Mouse (Mus musculus) ES-E14 (cell line): ENCODE results near the gene Klhl32. TPM values are rescaled to one million over a fixed set of nuclear protein-coding genes. Genes with fewer than 3 reads are reported as not detected.
A peak's percentile ranks its signal among the peaks of the same experiment; 100 is the strongest.

Experiments
- DNase-seq: peaks from one replicate; pipeline ENCODE4 v3.0.0-alpha.2; 2013; ENCODE audit warnings: low read depth, low spot score
- H3K27ac ChIP-seq: 2 replicates; pipeline ENCODE4 v1.5.1; 2012; ENCODE audit warnings: low read depth, mild to moderate bottlenecking, low read length, moderate library complexity, mixed read lengths; ENCODE audit not compliant: poor library complexity, insufficient read depth, severe bottlenecking
- H3K36me3 ChIP-seq: 2 replicates; pipeline ENCODE4 v1.6.1; 2012; ENCODE audit warnings: mild to moderate bottlenecking, low read length, moderate library complexity, mixed read lengths; ENCODE audit not compliant: control insufficient read depth, poor library complexity, insufficient read depth, severe bottlenecking
- H3K4me1 ChIP-seq, 2 experiments: fragments of 150-350 bp in 1 of 2; sonication (generic) in 1 of 2; 2 replicates each; pipeline ENCODE4 v1.6.1; 2012; ENCODE audit warnings: low read length in 2 of 2, mild to moderate bottlenecking in 1 of 2, mixed read lengths in 1 of 2; ENCODE audit not compliant: control insufficient read depth in 2 of 2, insufficient read depth in 2 of 2, poor library complexity in 1 of 2
- H3K4me3 ChIP-seq, 2 experiments: fragments of 150-350 bp in 1 of 2; sonication (generic) in 1 of 2; 2 replicates each; pipeline ENCODE4 v1.5.1; 2012; ENCODE audit warnings: low read length in 2 of 2, low read depth in 1 of 2, mild to moderate bottlenecking in 1 of 2, mixed read lengths in 1 of 2; ENCODE audit not compliant: insufficient read depth in 1 of 2, poor library complexity in 1 of 2, severe bottlenecking in 1 of 2
- H3K9ac ChIP-seq: 2 replicates; pipeline ENCODE4 v1.6.1; 2012; ENCODE audit warnings: low read depth, mild to moderate bottlenecking, low read length, mixed read lengths; ENCODE audit not compliant: poor library complexity, insufficient read depth, severe bottlenecking
- H3K9me3 ChIP-seq: fragments of 150-350 bp; sonication (generic); 2 replicates; pipeline ENCODE4 v1.6.1; 2012; ENCODE audit warnings: low read depth, mild to moderate bottlenecking, low read length; ENCODE audit not compliant: control insufficient read depth, insufficient read depth
- CHD2 ChIP-seq: IDR thresholded peaks from 2 replicates; pipeline ENCODE4 v1.6.1; 2014; ENCODE audit warnings: mild to moderate bottlenecking, low read depth, low read length, inconsistent platforms
- HCFC1 ChIP-seq: IDR thresholded peaks from 2 replicates; pipeline ENCODE4 v1.6.1; 2012; ENCODE audit warnings: low read length, inconsistent platforms, borderline replicate concordance; ENCODE audit not compliant: insufficient read depth
- MAFK ChIP-seq: IDR thresholded peaks from 2 replicates; pipeline ENCODE4 v1.6.1; 2014; ENCODE audit warnings: mild to moderate bottlenecking, low read depth, low read length, inconsistent platforms; ENCODE audit not compliant: insufficient read depth
- ZC3H11A ChIP-seq: IDR thresholded peaks from 2 replicates; pipeline ENCODE4 v1.6.1; 2012; ENCODE audit warnings: low read depth, mild to moderate bottlenecking, inconsistent platforms, low read length, borderline replicate concordance
- ZNF384 ChIP-seq: IDR thresholded peaks from 2 replicates; pipeline ENCODE4 v1.6.1; 2012; ENCODE audit warnings: low read depth, low read length, inconsistent platforms
- in situ Hi-C, 2 experiments: fragments of 600-800 bp; cut with MboI; formaldehyde crosslinking; loops; one replicate each; pipeline ENCODE4 v1.15.1; 2025; ENCODE audit warnings: low sequenced_read_pairs in 2 of 2, inconsistent platforms in 1 of 2; ENCODE audit not compliant: unreplicated experiment in 2 of 2
- total RNA-seq: library from RNA; depleted of rRNA; stranded (reverse); fragments of 300-350 nt; gene quantifications from 2 replicates; pipeline ENCODE4 v1.2.3, GENCODE M21; 2012

Gene Klhl32
- total RNA-seq, 1 experiment = 0.49 TPM

DNA sequence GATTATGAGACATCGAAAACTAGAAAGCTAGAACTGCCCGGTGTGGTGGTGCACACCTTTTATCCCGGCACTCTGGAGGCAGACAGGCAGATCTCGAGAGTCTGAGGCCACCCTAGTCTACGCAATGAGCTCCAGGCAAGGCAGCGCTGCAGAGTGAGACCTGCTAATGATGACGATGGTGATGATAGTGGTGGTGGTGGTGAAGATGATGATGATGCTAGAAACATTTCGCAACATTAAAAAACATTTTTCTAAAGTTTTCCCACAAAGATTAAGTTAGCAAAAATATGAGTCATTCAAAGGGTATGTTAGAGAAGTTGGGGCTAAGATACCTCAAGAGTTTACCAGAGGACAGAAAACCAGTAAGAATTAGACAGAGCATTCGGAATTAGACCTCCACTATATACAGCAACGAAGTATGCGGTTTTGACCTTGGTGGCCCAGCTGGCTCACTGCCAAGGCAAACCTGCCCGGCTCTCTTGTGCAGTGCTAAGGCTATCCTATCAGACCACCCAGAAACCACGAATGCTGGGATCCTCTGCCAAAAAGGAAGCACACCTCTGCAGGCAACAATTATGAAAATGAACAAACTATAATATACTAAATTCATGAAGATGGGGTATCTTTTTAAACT, 224.9 kb downstream of the Klhl32 start:
- no peak for DNase-seq
- in situ Hi-C loops = no loop called here
- no peak for TF ChIP-seq MAFK
- no peak for TF ChIP-seq ZNF384
- no peak for TF ChIP-seq HCFC1
- no peak for TF ChIP-seq ZC3H11A
- TF ChIP-seq CHD2 = no peak

DNA sequence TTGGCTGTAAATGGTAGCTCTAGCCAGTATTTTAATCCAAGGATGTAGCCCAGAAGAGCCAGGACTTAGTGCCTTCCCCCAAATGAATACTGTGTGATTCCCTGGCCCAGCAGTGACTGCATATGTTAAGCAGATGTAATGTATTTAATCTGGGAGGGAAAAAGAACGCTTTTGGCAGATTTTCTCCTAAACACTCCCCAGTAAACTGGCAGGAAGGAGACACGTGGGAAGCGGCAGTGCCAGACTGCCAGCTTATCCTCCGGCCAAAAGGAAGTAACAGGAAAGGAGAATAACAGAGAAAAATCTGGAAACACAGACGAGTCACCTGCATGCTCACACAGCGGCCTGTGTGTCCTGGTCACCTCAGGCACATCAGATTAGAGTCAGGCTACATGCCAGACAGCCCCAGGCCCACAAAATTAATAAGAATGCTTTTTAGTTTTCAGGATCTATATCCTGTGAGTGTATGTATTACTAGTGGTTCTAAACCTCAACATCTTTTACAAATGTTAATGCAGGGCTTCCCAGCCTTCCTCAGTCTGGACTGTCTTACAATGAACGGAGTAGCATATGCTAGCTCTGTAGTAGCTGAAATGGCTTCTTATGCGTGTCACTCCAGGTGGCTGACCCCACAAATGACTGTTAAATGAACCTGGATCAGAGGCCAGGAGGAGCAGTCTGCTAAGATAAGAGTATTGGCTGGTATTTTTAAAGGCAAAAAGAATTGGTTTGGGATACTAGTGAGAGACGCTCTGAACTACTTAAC, 229.3 kb downstream of the Klhl32 start:
- no peaks in the 10 kb centered on the region; the same call in 1 of the 2 replicates for H3K36me3 ChIP-seq
- H3K4me1 ChIP-seq = no peaks in the 10 kb centered on the region; a peak in 1 of 4 replicates
- no peak overlapping the region for H3K4me3 ChIP-seq
- H3K9me3 ChIP-seq = no peaks in the 10 kb centered on the region
- H3K9ac ChIP-seq = no peak overlapping the region
- no peak for DNase-seq
- TF ChIP-seq HCFC1 = no peak
- in situ Hi-C loops = no loop called here
- H3K27ac ChIP-seq = no peak overlapping the region

More for the DNA sequence above, 224.9 kb downstream of the Klhl32 start:
- Histone ChIP-seq H3K27ac (no peak overlapping the region), H3K9me3 (no peaks in the 10 kb centered on the region), H3K4me1 (no peaks in the 10 kb centered on the region), H3K36me3 (no peaks in the 10 kb centered on the region), H3K9ac (no peak overlapping the region), H3K4me3 (no peak overlapping the region)

DNA sequence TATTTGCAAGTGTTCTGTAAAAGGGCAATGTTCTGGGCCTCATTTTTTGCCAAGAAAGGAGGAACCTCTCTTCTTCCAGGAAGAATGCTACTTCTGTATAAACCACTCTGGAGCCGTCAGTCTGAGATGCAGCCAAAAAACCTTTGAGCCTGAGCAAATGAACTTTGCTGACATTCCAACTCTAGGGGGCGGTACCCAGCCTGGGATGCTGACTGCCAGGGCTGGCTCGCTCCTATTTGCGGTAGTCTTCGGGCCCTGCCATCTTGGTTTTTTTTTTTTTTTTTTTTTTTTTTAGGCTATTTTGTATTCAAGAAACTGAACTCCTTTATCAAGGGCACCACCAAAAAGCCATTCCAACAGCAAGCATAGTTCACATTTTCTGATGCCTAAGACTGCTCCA, 230.5 kb downstream of the Klhl32 start:
- Histone ChIP-seq H3K4me1 (no peaks in the 10 kb centered on the region; a peak in 1 of 4 replicates), H3K36me3 (no peaks in the 10 kb centered on the region; the same call in 1 of the 2 replicates), H3K4me3 (no peak overlapping the region), H3K27ac (no peak overlapping the region), H3K9ac (no peak overlapping the region), H3K9me3 (no peaks in the 10 kb centered on the region)
- in situ Hi-C loops = no loop called here
- DNase-seq = peak; percentile 17
- peak; percentile 90 for TF ChIP-seq ZNF384
- TF ChIP-seq CHD2 = no peak

DNA sequence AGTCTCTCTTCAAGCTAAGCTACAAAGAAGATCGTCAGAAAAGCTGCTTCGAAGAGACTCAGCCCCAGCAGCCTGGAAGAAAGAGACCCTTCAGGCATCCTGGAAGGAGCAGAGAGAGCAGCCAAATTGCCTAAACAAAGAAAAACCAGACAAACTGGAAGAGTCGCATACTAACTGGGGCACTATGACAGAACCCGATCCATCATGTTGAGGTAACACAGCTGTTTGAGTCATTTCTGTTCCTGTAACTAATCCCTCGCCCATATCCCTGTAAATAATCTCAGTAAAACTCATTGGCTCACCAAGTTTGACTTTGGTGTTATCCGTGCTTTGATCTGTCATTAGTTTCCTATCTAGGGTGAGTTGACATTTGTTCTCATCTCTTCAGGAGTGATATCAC, 230.9 kb downstream of the Klhl32 start:
- Histone ChIP-seq H3K4me1 (no peaks in the 10 kb centered on the region; a peak in 1 of 4 replicates), H3K36me3 (no peaks in the 10 kb centered on the region; the same call in 1 of the 2 replicates), H3K9ac (no peak overlapping the region), H3K4me3 (no peak overlapping the region), H3K27ac (no peak overlapping the region), H3K9me3 (no peaks in the 10 kb centered on the region)
- DNase-seq = no peak
- TF ChIP-seq ZC3H11A = no peak
- no peak for TF ChIP-seq MAFK
- no peak for TF ChIP-seq HCFC1
- no peak for TF ChIP-seq ZNF384
- TF ChIP-seq CHD2 = no peak
- in situ Hi-C loops = no loop called here

DNA sequence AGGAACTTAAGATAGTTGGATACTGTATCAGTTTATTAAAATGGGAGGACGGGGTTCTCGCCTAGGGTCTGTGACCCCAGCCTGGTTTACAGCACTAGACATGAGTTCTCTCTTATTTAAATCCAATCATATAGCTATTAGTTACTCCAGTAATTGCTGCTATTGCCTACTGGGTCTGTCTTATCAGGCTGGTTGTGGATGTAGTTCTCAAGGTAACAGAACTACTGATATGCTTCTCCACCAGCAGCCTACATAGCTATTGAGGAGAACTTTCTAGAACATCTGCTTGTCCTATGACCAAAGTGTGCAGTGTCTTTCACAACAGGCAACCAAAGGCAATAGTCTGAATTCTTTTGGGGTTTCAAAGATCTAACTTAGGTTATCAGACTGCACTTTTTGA, 241.4 kb downstream of the Klhl32 start:
- in situ Hi-C loops = no loop called here
- no peak overlapping the region for H3K9ac ChIP-seq
- H3K36me3 ChIP-seq = no peaks in the 10 kb centered on the region
- H3K4me3 ChIP-seq = no peak overlapping the region
- no peak for DNase-seq
- no peaks in the 10 kb centered on the region for H3K9me3 ChIP-seq
- TF ChIP-seq ZC3H11A = no peak
- no peak for TF ChIP-seq CHD2
- TF ChIP-seq ZNF384 = no peak
- TF ChIP-seq HCFC1 = no peak
- TF ChIP-seq MAFK = no peak
- H3K4me1 ChIP-seq = no peaks in the 10 kb centered on the region
- no peak overlapping the region for H3K27ac ChIP-seq
